Mouse (Mus musculus): ENCODE measurements around the gene Grhpr.
A peak's percentile ranks its signal among the peaks of the same experiment; 100 is the strongest.
"Not testable (repeated sequence)": the region's sequence is repeated elsewhere in the genome, so short reads cannot be mapped to it uniquely, and the experiment has no call there.

Grhpr gene

DNA sequence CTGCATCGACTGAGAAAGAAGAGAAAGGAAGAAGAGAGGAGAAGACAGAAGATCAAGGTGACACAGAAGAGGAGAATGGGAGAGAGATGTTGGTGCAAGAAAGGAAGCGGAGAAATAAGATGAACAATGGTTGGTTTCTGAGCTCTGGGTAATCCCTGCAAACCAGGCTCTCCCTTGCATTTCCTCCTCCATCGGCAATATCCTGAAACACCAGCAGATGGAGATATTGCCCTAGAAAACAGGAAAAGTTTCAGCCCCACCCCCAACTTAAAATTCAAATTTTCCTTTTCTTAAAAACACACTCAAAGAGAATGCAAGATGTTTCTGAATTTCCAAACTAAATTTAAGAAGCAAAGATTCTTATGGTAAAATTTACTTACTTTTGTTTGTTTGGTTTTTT is 34.4 kb downstream of the Grhpr start:
- DNase-seq (ENCODE audit: low spot score) = peak; percentile 49

DNA sequence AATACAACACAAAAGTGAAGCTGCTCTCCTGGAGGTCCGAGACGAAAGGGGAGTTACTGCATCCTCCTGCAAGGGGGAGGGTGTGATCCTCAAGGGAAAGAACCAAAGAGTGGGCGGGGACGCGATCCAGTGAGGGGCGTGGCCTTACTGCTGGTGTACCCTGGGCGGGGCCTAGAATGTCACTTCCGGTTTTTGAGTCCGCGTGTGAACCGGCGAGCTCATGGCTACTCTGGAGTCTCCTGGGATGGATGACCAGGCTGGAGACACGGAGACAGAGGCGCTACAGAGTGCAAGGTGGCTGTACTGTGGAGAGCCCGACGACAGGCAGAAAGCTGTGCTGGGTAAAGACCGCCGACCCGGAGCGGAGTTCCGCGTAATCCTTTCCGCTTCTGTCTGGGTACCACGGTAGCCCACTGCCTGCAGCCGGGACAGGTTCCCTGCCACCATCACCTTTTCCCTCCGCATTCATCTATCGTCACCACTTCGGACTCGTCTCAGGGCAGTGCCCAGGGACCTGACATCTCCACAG is 37.3 kb downstream of the Grhpr start, which contains the start of gene Polr1e:
Polr1e (plus strand) TSS at position 132 of the 529 bp plus-strand sequence.
- DNase-seq (ENCODE audit: low spot score) = peak; percentile 79

DNA sequence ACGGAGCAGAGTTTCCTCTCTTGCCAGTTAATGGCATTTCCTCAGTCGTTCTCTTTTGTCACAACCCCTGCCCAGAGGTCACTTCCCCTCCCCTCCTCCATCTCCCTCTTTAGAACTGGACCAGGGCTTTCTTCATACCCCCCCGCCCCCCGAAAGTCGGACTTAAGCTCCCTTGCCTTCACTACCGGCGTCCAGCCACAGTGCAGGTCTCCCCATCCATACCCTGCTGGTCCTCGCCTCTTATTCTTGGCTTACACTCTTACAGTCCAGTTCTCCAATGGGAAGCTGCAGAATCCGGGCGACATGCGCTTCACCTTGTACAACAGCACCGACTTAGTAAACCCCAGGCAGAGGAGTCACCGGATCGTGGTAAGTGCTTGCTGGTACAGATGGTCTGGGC is 37.8 kb downstream of the Grhpr start:
- no peak for DNase-seq (ENCODE audit: low spot score)

DNA sequence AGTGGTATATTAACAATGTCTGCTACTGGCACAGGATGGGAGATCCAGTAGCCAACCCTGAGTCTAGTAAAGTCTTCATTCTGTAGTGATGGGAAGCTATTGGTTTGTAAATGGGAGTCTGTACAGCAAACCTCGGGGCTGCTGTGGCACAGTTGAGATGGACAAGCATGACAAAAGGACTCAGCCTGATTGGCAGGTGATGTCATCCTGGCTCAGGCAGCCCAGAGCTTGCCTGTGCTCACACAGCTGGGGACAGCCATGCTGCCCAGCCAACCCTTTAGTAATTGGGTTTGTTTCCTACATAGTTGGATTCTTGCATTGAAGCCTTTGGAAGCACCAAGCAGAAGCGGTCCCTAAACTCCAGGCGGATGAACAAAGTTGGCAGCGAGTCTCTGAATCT is 45.3 kb downstream of the Grhpr start:
- DNase-seq (ENCODE audit: low spot score) = no peak

DNA sequence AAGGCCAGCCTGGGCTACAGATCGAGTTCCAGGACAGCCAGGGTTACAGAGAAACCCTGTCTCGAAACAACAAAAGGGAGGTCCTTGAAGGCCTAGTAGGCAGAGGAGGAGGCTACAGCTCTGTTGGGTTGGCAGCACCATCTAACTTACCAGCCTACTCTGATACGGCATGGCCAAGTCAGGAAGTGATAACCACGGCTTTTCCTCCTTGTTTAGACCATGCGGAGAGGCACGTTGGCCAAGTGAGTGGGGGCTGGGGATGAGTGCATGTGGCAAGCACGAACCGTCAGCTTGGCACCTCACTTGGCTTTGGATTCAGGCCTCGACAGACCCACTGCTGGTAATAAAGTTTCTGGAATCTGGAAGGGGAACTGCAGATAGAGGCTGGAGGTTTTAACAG is 51.4 kb downstream of the Grhpr start:
- no peak for DNase-seq (ENCODE audit: low spot score)

DNA sequence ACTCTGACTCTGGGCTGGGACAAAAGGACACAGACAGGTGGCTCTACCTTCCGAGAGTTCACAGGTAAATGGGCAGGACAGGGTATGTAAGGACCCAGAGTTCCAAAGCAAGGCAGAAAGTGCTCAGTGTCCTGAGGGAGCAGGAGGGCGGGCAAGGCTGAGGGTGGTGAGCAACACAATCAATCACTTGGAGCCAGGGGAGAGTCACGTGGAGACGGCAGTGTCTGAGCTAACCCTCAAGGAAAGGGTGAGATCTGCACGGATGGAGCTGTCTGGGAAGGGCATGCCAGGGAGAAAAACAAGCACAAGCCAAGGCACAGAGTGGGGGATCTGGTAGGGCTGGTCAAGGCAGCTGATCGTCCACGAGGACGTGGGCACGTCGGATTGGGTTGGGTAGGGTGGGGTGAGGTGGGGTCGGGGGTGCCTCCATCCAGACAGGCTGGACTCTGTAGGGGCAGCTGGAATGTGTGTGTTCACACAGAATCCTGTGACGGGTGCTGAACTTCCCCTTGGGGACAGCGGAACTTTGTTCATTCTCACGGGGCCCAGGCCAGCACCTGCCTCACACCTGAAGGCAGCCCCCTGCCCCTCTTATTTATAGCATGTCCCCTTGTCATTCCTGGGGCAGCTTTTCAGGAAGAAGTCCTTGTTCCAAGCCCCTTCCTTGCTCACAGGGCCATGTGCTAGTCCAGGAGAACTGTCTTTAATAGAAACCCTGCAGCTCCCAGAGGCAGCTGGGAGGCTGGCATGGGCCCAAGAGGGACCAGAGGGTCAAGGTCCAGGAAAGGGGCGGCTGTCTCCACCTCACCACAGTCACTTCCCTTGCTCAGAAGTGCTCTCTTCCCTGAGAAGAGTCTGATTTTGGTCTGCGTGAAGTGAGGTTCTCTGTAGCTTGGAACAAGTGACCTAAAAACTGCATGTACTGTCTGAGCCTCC is 53.8 kb downstream of the Grhpr start:
- no peak for DNase-seq (ENCODE audit: low spot score)

DNA sequence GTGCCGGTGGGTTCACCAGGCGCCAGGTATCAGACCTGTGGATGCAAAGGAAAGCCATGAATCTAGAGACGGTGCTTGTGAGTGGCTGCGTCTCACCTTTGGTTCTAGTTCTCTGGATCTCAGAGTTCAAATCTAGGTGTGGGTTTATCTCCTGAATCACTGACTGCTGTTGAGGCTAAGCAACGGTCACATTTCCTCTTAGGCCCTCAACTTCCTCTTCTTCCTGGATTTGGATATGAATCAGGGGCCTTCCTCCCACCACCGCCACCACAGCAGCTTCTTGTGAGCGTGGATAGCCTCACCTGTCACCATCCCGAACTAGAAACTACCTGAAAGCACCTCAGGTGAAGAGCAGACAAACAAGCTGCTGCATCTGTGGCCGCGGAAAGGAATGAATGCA is 54.9 kb downstream of the Grhpr start:
- DNase-seq (ENCODE audit: low spot score) = no peak

DNA sequence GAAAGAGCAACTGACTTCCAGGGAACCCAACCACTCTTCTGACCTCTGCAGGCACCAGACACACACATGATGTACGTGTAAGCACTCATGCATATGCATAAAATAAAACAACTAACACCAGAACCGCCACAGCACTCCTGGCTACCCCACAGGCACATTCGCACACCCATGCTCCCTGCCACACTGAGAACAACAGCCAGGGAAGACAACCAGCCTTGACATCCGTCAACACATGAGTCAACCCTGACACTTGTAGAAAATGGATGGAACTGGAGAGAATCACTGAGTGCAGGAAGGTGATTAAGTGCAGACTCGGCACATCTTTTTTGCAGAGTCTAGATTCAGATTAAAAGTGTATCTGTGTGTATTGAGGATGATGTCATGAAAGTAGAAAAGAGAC is 55.4 kb downstream of the Grhpr start:
- no peak for DNase-seq (ENCODE audit: low spot score)

DNA sequence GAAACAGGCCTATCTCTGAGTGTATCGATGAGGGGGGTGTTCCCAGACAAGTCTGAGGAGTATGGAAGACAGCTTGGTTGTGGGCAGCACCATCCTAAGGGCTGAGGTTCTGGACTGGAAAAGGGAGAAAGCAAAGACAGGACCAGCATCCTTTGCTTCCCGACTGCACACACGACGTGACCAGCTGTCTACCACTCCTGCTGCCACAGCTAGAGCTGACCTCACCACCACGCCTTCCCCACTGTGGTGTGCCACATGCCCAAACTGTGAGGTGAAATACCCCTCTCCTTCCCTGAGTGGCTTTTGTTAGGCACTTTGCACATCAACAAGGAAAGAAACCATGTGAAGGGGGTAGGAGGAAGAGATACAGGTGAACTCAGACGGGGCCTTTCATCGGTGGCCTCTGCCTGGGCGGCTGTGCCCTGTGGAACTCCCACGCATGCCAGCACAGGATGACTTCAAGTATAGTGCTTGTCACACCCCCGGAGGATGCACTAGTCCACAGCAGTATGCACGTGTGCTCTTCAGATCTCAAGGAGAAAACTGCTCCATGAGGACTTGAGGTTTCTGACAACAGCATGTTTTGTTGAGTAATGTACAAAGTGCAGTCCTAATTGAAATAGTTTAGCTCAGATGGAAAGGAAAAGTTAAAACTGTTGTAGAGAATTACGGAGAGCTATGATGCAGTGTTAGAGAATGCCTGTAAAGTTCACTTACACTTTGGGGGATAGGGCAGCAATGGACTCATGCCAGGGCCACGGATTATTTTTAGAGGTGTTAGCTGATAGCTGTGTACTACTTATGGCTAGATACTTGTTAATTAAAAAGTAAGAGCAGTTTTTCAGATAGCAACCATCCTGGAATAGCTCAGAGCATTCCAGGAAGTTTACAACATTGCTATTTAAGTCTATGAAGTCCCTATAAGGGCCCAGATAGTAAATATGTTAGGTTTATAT is 56.5 kb downstream of the Grhpr start:
- no peak for DNase-seq (ENCODE audit: low spot score)

DNA sequence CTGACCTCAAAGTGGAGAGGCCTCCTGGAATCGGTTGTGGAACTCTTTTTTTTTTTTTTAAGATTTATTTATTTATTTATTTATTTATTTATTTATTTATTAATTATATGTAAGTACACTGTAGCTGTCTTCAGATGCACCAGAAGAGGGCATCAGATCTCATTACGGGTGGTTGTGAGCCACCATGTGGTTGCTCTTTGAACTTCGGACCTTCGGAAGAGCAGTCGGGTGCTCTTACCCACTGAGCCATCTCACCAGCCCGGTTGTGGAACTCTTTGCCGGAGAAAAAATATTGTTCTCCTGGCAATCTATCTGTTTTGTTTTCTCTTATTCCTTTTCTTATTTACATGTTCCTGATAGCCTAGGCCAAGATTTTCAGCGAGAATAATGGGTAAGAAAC is 57.7 kb downstream of the Grhpr start:
- DNase-seq (ENCODE audit: low spot score) = not testable (repeated sequence)

DNA sequence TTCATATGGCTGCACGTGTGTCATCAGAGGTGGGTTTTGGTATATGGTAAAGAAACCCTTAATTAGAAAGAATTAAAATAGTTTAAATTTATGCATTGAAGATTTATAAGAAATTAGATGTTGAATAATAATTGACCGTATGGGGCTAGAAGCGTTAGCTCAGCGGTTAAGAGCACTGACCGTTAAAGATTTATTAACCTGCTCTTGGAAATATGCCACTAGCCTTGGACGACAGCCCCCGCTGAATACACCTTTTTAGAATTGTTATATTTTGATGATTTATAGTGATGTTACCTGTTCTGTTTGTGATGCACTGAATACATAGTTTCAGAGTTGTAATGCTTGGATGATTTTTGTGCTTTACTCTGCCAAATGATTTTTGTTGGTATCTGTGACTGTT is 58.4 kb downstream of the Grhpr start:
- not testable (repeated sequence) for DNase-seq (ENCODE audit: low spot score)

All from layer of hippocampus, adult 9-10 months (tissue).